Mouse (Mus musculus) G1E (cell line): ENCODE measurements at regions not wholly inside any gene's neighbourhood (a gene's known extent, or its start where the extent isn't known, plus 50 kb on each side); places are given as distances from the start of the nearest gene placed in this dataset.

ENCODE experiments used
- ATAC-seq: 2 replicates; pipeline ENCODE4 v1.8.0; 2016; ENCODE audit warnings: mild to moderate bottlenecking; ENCODE audit not compliant: insufficient number of reproducible peaks, poor library complexity, low FRiP score, severe bottlenecking; ENCODE audit errors: extremely low read depth
- DNase-seq: peaks from one replicate; pipeline ENCODE4 v3.0.0; 2012; ENCODE audit warnings: low spot score
- H3K27me3 ChIP-seq: 2 replicates; pipeline ENCODE4 v1.6.1; 2012; ENCODE audit warnings: mild to moderate bottlenecking, low read length, inconsistent platforms; ENCODE audit not compliant: insufficient read depth
- H3K36me3 ChIP-seq: replicated peaks from 2 replicates; pipeline ENCODE3; 2012; ENCODE audit warnings: mild to moderate bottlenecking, inconsistent platforms
- H3K4me1 ChIP-seq: 2 replicates; pipeline ENCODE4 v1.6.1; 2012; ENCODE audit warnings: low read depth, low read length, inconsistent platforms, mixed read lengths; ENCODE audit not compliant: insufficient read depth
- H3K4me3 ChIP-seq: 2 replicates; pipeline ENCODE4 v1.5.1; 2012; ENCODE audit warnings: low read depth, mild to moderate bottlenecking, inconsistent platforms, low read length, moderate library complexity, mixed read lengths
- H3K9me3 ChIP-seq: replicated peaks from 2 replicates; pipeline ENCODE4 v1.6.1; 2012; ENCODE audit warnings: inconsistent platforms
- CTCF ChIP-seq: IDR thresholded peaks from 2 replicates; pipeline ENCODE4 v1.5.1; 2012; ENCODE audit warnings: low read depth, low read length, inconsistent platforms, mixed read lengths
- GATA1 ChIP-seq: IDR thresholded peaks from 2 replicates; pipeline ENCODE4 v1.6.1; 2012; ENCODE audit warnings: borderline replicate concordance, low read length, inconsistent platforms, mixed read lengths
- GATA2 ChIP-seq: IDR thresholded peaks from 2 replicates; pipeline ENCODE4 v1.6.1; 2012; ENCODE audit warnings: low read depth, low read length, inconsistent platforms, borderline replicate concordance
- POLR2AphosphoS5 ChIP-seq: IDR thresholded peaks from 2 replicates; pipeline ENCODE4 v1.6.1; 2012; ENCODE audit warnings: low read depth, low read length, inconsistent platforms; ENCODE audit not compliant: insufficient replicate concordance
- TAL1 ChIP-seq: conservative IDR thresholded peaks from 2 replicates; pipeline ENCODE4 v1.6.1; 2012; ENCODE audit warnings: low read depth, low read length, inconsistent platforms, mixed read lengths

DNA sequence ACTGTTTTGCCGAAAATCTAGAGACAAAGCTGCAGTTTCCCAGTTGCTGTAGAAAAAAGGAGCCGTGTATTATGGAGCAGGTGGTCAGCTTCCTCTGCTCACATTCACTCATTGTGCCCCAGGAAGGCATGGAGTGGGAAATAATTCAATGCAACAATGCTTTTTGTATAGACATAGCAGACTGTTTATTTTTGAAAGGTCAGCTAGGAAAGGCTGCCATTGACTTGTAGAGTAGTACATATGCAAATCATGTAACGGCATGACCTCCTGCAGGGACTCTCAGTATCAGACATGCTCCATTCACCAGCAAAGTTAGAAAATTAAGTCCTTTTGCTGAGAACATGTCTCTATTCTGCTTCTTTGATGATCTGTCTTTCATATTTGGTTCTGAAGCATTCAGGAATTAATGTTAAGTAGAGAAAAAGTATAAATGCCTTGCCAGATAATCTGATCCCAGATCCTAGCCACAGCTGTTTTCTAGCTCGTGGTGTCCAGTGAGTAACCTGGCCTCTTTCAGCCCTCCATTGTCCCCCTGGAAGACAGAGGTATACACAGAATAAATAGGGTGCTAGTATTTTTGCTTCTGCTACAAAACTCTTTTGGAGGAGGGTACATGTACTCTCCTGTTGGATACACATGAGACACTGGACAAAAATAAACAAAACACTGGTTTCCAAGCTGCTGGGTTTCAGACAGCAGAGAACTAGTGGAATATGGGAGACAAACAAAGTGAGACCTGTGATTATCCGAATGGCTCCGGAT is 389.5 kb upstream of the Pik3r1 start:
- no peaks in the 10 kb centered on the region for H3K4me1 ChIP-seq
- no peak overlapping the region for H3K4me3 ChIP-seq
- no peak for TF ChIP-seq TAL1
- no peak for TF ChIP-seq GATA1
- no peak for TF ChIP-seq CTCF
- TF ChIP-seq POLR2AphosphoS5, result no peak
- no peak for TF ChIP-seq GATA2
- ATAC-seq, result no peak
- H3K36me3 ChIP-seq, result no peaks in the 10 kb centered on the region
- DNase-seq, result no peak
- H3K27me3 ChIP-seq, result 0 out of 2 replicates have a peak, but pooled peaks cover 4% of the 10 kb centered on the region
- no peaks in the 10 kb centered on the region for H3K9me3 ChIP-seq

DNA sequence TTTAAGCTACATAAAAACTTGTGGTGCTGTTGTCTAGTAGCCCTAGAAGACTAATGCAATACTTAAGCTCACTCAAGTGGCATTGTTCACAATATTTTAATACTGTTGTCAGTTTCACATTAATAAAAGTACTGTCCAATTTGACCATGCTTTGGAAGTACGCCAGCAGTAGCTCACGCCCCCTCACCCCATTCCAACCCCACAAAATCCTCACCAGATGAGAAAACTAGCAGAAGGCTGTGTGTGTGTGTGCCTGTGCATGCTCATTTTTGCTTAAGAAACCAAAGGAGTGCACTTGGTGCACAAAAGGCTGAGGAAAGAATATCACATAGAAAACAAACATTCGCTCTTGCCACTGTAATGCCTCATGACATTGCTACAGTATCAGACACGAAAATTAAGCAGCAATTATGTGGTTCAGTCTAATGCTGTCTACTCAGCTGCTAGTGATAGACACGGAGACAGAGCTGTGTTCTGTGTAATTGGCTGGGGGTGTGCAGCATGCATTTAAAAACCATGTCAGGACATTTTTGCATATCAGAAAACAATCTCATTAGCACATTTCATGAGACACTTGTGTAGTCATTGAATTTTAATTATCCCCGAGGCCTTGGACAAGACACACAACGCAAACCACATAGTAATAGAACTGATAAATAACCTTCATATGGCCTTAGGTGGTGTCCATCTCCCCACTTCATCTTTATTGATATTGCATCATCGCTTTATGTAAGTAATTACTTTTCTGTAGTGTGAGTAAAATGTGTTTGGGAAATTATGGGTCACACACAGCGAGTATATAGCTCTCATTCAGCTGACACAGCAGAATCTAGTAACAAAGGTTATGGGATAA is 405.6 kb upstream of the Pik3r1 start:
- Histone ChIP-seq H3K4me3 (no peak overlapping the region), H3K9me3 (no peaks in the 10 kb centered on the region), H3K4me1 (no peaks in the 10 kb centered on the region), H3K27me3 (peaks cover 2% of the 10 kb centered on the region; the same call in 1 of the 2 replicates), H3K36me3 (no peaks in the 10 kb centered on the region)
- TF ChIP-seq TAL1, result no peak
- no peak for ATAC-seq
- DNase-seq, result no peak

DNA sequence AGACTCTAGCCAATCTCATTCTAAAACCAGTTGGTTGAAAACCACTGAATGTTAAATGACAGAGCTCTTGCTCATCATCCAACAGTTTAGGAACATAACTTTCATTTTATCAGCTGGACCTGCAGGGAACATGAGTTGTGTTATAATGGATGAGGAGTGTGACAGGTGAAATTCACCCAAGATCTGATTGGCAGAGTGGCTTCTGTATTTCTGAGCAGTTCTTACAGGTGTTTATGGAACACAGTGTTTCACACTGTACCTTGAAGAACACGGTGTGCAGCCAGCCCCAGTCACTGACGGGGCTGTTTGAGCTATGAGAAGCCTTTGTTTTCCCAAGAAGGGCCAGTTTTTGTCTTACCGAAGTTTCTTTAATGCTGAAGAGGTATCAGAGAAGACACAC is 406.4 kb upstream of the Pik3r1 start:
- H3K4me1 ChIP-seq, result no peaks in the 10 kb centered on the region
- DNase-seq, result no peak
- H3K27me3 ChIP-seq, result peaks cover 2% of the 10 kb centered on the region; the same call in 1 of the 2 replicates
- H3K36me3 ChIP-seq, result no peaks in the 10 kb centered on the region
- H3K9me3 ChIP-seq, result no peaks in the 10 kb centered on the region
- TF ChIP-seq CTCF (no peak), TAL1 (no peak), GATA1 (no peak), POLR2AphosphoS5 (no peak), GATA2 (no peak)
- no peak for ATAC-seq
- no peak overlapping the region for H3K4me3 ChIP-seq

DNA sequence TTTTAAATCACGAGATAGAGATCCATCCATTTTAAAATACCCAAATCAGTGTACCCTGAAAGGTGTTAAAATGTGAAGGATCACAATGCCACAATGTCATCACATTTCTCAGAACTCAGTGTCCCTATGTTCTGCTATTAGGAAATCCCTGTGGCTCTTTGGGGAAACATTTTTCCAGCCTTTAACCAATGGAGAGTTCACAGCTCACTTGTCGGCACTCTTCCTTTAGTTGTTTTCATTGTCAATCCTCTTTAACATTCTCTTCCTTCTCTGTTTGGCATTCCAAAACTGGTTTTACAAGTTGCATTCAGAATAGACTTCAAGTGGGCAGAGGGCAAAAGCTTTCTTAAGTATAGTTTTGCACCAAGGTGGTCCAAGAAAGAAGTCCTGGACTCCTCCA is 406.9 kb upstream of the Pik3r1 start:
- DNase-seq (no peak), ATAC-seq (no peak)
- no peaks in the 10 kb centered on the region for H3K36me3 ChIP-seq
- TF ChIP-seq GATA2 (no peak), GATA1 (no peak), POLR2AphosphoS5 (no peak), CTCF (no peak), TAL1 (no peak)
- no peak overlapping the region for H3K4me3 ChIP-seq
- peaks cover 2% of the 10 kb centered on the region; the same call in 1 of the 2 replicates for H3K27me3 ChIP-seq
- H3K4me1 ChIP-seq, result no peaks in the 10 kb centered on the region
- no peaks in the 10 kb centered on the region for H3K9me3 ChIP-seq

DNA sequence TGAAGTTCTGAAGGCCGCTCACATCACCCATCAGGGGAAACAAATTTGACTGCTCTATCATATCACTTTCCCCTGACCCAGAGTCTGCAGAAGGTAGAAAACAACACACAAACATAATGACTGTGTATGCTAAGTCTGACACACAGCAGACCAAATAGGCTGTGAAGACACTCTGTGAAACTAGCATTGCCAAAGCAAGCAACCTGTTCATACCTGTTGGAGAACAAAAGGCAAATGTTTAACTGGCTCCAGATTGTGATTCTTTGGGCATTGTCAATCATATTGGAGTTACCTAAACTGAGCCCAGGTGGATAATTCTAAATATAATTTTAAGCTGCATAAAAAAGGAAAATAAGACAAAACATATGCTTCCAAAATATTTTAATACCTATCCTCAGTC is 407.4 kb upstream of the Pik3r1 start:
- Histone ChIP-seq H3K36me3 (no peaks in the 10 kb centered on the region), H3K4me1 (no peaks in the 10 kb centered on the region), H3K4me3 (no peak overlapping the region), H3K27me3 (peaks cover 2% of the 10 kb centered on the region; the same call in 1 of the 2 replicates), H3K9me3 (no peaks in the 10 kb centered on the region)
- TF ChIP-seq GATA1 (no peak), POLR2AphosphoS5 (no peak), TAL1 (no peak), GATA2 (no peak), CTCF (no peak)
- ATAC-seq (no peak), DNase-seq (no peak)

DNA sequence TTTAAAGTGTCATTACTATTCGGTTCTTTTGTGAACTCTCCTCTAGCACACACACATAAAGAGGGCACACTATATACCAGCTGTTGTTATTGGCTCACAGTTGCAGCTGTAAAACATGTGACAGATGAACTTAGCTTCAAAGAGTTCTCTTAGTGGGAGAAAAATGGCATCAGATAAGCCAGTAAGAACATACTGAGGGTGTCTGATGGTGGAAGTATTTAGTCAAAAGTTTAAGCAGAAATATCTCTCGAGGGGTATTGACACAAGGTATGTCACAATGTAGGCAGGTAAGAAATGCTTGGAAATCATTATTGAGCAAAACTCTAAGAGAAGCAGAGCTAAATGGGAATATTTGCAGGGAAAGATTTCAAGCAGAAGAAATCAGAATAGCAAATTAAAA is 408.4 kb upstream of the Pik3r1 start:
- Histone ChIP-seq H3K9me3 (no peaks in the 10 kb centered on the region), H3K4me1 (no peaks in the 10 kb centered on the region), H3K36me3 (no peaks in the 10 kb centered on the region), H3K27me3 (peaks cover 2% of the 10 kb centered on the region; the same call in 1 of the 2 replicates), H3K4me3 (no peak overlapping the region)
- ATAC-seq (no peak), DNase-seq (no peak)
- TF ChIP-seq POLR2AphosphoS5 (no peak), GATA2 (no peak), CTCF (no peak), GATA1 (no peak), TAL1 (no peak)
